Mouse (Mus musculus) intestine, postnatal 0 days (tissue): Measurements from ENCODE around the gene Cdc6. TPM values are rescaled to one million over a fixed set of nuclear protein-coding genes. Genes with fewer than 3 reads are reported as not detected.
A peak's percentile ranks its signal among the peaks of the same experiment; 100 is the strongest.

Source experiments
- ATAC-seq: fragments of 200-750 bp; cut with Nextera tagmentation; 2 replicates; pipeline ENCODE4 v1.8.0; 2017; ENCODE audit warnings: mild to moderate bottlenecking, moderate TSS enrichment, moderate library complexity
- H3K27ac ChIP-seq: fragments of 300-500 bp; sonication (generic); 2 replicates; pipeline ENCODE4 v1.5.1; 2014; ENCODE audit warnings: mild to moderate bottlenecking, low read depth, low read length, moderate library complexity
- H3K27me3 ChIP-seq: fragments of 300-500 bp; sonication (generic); replicated peaks from 2 replicates; pipeline ENCODE4 v1.6.1; 2014; ENCODE audit warnings: low read length, mixed read lengths; ENCODE audit not compliant: control insufficient read depth, insufficient read depth
- H3K36me3 ChIP-seq: fragments of 300-500 bp; sonication (generic); 2 replicates; pipeline ENCODE4 v1.6.1; 2014; ENCODE audit warnings: mild to moderate bottlenecking, moderate library complexity; ENCODE audit not compliant: control insufficient read depth, insufficient read depth
- H3K4me1 ChIP-seq: fragments of 300-500 bp; sonication (generic); replicated peaks from 2 replicates; pipeline ENCODE4 v1.6.1; 2014; ENCODE audit warnings: antibody characterized with exemption, low read length, mixed read lengths; ENCODE audit not compliant: control insufficient read depth, insufficient read depth
- H3K4me2 ChIP-seq: fragments of 300-500 bp; sonication (generic); replicated peaks from 2 replicates; pipeline ENCODE4 v1.6.1; 2014; ENCODE audit warnings: low read depth, mild to moderate bottlenecking, moderate library complexity
- H3K4me3 ChIP-seq: fragments of 300-500 bp; sonication (generic); 2 replicates; pipeline ENCODE4 v1.5.1; 2014; ENCODE audit warnings: low read depth, low read length
- H3K9ac ChIP-seq: fragments of 300-500 bp; sonication (generic); 2 replicates; pipeline ENCODE4 v1.6.1; 2014; ENCODE audit warnings: mild to moderate bottlenecking, low read depth, low read length
- H3K9me3 ChIP-seq: fragments of 300-500 bp; sonication (generic); 2 replicates; pipeline ENCODE4 v1.6.1; 2016; ENCODE audit warnings: mixed run types; ENCODE audit not compliant: control insufficient read depth
- CTCF ChIP-seq: sonication (generic); IDR thresholded peaks from 2 replicates; pipeline ENCODE4 v1.5.1; 2016; ENCODE audit warnings: low read depth, mild to moderate bottlenecking, control low read depth, antibody characterized with exemption, moderate library complexity
- whole genome bisulfite sequencing: fragments of 180-500 bp; shearing (Covaris S2); extraction: QIAGEN DNeasy Blood & Tissue Kit; methylation state at CpG from one replicate; pipeline ENCODE4 v1.1.7; 2014; 5-methylcytosine and 5-hydroxymethylcytosine counted together
- polyA plus RNA-seq: library from polyadenylated mRNA; unstranded; fragments of >200 nt; fragmentation: Nextera tagmentation; extraction: Ambion mirVana; gene quantifications from 2 replicates; pipeline ENCODE4 v1.2.1, GENCODE M21; 2015

Cdc6 gene
- polyA plus RNA-seq, 1 experiment from 2014 or later = 4.5 TPM

DNA sequence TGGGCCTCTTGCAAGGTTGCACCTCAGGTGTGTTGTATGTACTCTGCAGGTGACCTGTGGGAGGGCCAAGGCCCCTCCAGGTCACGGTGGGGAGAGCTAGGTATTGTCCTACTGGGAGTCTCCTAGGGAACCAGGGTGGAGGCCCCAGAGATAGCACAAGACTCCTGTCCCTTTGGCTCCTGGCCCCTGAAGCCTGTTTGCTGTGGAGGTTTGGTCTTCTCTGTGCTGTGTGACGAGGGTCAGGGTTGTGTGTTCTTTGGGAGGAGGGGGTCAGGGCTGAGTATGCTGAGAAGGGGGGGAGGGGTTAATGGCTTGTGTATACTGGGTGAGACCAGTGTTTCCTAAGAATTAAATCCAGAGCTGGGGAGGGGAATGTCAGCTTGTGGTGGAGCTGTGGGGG lies 45.8 kb downstream of the Cdc6 start:
- TF ChIP-seq CTCF = no peak
- H3K27ac ChIP-seq = peak overlapping the region; percentile 37; the same call in 1 of the 2 replicates
- no peak overlapping the region for H3K4me3 ChIP-seq
- peak overlapping the region; percentile 21; the same call in 1 of the 2 replicates for H3K4me2 ChIP-seq
- peaks cover 15% of the 10 kb centered on the region for H3K4me1 ChIP-seq
- no peaks in the 10 kb centered on the region for H3K27me3 ChIP-seq
- peaks cover 7% of the 10 kb centered on the region; the same call in 1 of the 2 replicates for H3K36me3 ChIP-seq
- H3K9me3 ChIP-seq = no peaks in the 10 kb centered on the region
- 15% methylated on average over 2 of the region's 2 CpGs for WGBS
- ATAC-seq = peak; percentile 37
- H3K9ac ChIP-seq = no peak overlapping the region

DNA sequence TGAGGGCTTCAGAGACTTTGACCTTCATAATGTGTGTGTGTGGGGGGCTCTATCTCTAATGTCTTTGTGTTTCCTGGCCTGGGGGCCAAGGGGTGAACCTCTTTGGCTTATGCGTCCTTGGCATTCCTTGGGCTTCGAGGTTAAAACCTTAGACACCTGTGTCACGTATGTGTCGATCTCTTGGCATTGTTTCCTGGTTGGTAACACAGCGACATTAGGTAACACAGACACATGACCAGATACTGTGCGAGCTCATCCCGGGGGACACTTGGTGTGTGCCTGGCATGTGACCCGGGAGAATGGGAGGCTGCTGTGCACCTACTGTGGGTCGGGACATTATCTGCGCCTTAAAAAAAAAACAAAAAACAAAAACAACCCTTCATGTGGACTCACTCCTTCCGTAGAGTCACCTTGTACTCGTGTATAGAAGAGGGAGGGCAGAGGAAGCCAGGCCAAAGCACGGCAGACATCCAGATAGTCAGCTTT lies 46.3 kb downstream of the Cdc6 start:
- H3K27ac ChIP-seq = peak overlapping the region; percentile 37; the same call in 1 of the 2 replicates
- no peaks in the 10 kb centered on the region for H3K9me3 ChIP-seq
- H3K4me2 ChIP-seq = peak overlapping the region; percentile 48
- no peak for TF ChIP-seq CTCF
- H3K4me3 ChIP-seq = no peak overlapping the region
- H3K9ac ChIP-seq = peak overlapping the region; percentile 34; the same call in 1 of the 2 replicates
- H3K4me1 ChIP-seq = peaks cover 13% of the 10 kb centered on the region
- 19% methylated on average over 13 of the region's 13 CpGs for WGBS
- ATAC-seq = no peak
- peaks cover 7% of the 10 kb centered on the region; the same call in 1 of the 2 replicates for H3K36me3 ChIP-seq
- no peaks in the 10 kb centered on the region for H3K27me3 ChIP-seq

DNA sequence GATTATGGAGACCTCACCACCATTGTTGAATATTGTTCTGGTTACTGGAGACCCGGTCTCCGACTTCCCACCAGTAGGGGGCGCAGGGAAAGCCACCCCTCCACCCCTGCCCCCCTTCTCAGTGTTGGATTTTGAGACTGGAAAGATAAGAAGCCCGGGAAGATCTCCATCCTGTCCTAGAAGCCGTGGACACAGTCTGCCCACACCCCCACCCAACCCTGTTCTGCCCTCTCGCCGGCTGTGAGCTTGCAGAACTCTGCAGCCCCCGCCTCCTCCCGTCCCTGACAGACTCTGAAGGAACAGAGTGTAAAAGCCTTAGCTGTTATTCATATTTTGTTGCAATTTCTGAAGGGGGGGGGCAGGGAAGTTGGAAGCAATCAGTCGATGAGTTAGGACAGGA lies 46.8 kb downstream of the Cdc6 start:
- Histone ChIP-seq H3K9me3 (no peaks in the 10 kb centered on the region), H3K36me3 (peaks cover 7% of the 10 kb centered on the region; the same call in 1 of the 2 replicates), H3K27me3 (no peaks in the 10 kb centered on the region), H3K4me2 (peak overlapping the region; percentile 48), H3K9ac (peak overlapping the region; percentile 34; the same call in 1 of the 2 replicates), H3K4me3 (no peak overlapping the region), H3K27ac (peak overlapping the region; percentile 37; the same call in 1 of the 2 replicates), H3K4me1 (peaks cover 13% of the 10 kb centered on the region)
- peak; percentile 76 for TF ChIP-seq CTCF
- peak; percentile 10; the same call in 1 of the 2 replicates for ATAC-seq
- WGBS = 12% methylated on average over 10 of the region's 10 CpGs

DNA sequence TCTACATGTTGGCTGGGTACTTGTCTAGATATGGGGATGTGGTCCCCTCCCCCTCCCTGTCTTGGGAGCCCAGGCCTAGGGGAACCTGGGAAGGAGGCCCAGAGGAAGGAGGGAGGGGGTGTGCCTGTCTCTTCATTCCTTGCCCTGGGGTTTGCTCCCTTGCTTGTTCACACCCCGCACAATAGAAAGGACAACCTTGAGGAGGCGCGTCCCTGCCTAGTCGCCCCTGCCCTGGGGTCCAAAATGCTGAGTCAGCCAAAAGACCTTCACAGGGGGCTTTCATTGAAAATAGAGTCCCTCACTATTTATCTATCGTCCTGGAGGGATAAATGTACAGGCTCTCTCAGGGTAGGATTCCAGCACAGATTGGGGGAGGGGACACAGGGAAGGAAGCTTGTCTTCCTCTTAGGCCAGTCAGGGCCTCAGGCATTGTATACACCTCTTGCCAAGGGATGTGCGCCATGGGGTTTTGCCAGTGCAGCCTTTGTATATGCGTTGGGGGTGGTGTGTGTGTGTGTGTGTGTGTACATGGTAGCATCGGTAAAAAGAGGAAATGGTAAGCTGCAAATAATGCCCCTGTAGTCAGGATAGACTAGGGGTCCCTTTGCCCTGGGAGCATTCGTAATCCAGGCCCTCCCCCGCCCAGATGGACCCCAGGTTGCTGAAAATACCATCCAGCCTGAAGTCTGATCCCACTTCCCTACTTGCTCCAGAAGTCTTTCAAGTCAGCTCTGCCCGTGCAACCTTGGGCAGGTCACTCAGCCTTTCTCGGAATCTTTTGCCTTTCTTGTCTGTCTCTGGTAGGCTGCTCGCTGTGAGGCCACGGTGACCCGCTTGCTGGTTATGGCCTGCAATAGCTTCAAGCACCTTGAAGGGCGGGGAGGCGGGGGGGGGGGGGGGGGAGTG lies 47.5 kb downstream of the Cdc6 start:
- Histone ChIP-seq H3K4me2 (peak overlapping the region; percentile 48), H3K4me3 (no peak overlapping the region), H3K4me1 (peaks cover 13% of the 10 kb centered on the region), H3K27ac (peak overlapping the region; percentile 50), H3K9ac (0 out of 2 replicates have a peak overlapping the region, but pooled peaks have one; percentile 22), H3K36me3 (peaks cover 5% of the 10 kb centered on the region; the same call in 1 of the 2 replicates), H3K9me3 (no peaks in the 10 kb centered on the region), H3K27me3 (no peaks in the 10 kb centered on the region)
- 30% methylated on average over 15 of the region's 17 CpGs for WGBS
- ATAC-seq = no peak
- no peak for TF ChIP-seq CTCF

DNA sequence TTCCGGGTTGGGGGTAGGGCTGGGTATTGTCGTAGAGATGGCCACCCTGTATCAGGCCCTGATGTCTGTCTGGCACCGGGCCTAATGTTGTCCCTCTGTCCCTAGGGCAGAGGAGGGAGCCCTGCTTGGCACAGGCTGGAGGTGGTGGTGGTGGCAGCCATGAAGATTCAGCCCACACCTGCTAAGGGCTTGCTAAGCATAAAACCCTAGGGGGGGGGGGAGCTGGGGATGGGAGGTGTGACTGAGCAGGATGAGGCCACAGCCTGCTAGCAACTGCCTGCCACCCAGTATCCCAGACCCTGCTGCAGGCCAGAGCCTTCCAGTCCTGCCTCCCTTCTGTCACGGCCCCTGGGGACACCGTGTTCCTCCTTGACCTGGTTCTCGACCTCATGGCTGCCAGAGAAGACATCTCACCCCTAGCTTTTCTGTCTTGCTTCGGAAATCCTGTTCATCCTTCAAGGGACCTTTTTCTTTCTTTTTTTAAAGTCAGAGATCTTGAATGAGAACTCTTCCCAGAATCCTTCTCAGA lies 48.2 kb downstream of the Cdc6 start:
- Histone ChIP-seq H3K4me3 (no peak overlapping the region), H3K27ac (0 out of 2 replicates have a peak overlapping the region, but pooled peaks have one; percentile 50)
- WGBS = 46% methylated on average over 7 of the region's 7 CpGs

DNA sequence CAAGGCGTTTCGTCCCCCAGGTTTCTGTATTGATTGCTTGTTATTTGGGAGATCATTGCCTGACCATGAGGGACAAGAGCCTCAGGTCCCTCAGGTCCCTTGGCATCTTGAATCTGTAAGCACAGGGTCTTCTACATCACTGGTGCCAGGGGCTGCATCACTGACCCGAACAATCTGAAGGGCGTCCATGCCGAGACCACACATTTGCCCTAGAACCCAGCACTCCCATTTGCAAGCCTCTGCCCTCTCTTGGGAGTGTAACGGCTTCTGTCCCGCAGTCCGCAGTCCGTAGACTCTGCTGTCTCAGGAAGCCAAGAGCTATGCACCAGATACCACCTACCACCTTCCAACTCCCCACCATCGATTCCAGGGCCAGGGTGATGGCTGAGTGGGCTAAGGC lies 48.7 kb downstream of the Cdc6 start:
- H3K4me2 ChIP-seq = no peak overlapping the region
- 63% methylated on average over 10 of the region's 10 CpGs for WGBS
- no peak for TF ChIP-seq CTCF
- no peak overlapping the region for H3K27ac ChIP-seq
- no peaks in the 10 kb centered on the region; the same call in 1 of the 2 replicates for H3K36me3 ChIP-seq
- H3K4me3 ChIP-seq = no peak overlapping the region
- H3K27me3 ChIP-seq = no peaks in the 10 kb centered on the region
- peaks cover 13% of the 10 kb centered on the region for H3K4me1 ChIP-seq
- H3K9ac ChIP-seq = no peak overlapping the region
- ATAC-seq = no peak
- no peaks in the 10 kb centered on the region for H3K9me3 ChIP-seq

More for the DNA sequence above, 48.2 kb downstream of the Cdc6 start:
- peaks cover 13% of the 10 kb centered on the region for H3K4me1 ChIP-seq
- peaks cover 4% of the 10 kb centered on the region; the same call in 1 of the 2 replicates for H3K36me3 ChIP-seq
- no peak overlapping the region for H3K4me2 ChIP-seq
- TF ChIP-seq CTCF = no peak
- no peak overlapping the region for H3K9ac ChIP-seq
- no peaks in the 10 kb centered on the region for H3K9me3 ChIP-seq
- ATAC-seq = no peak
- no peaks in the 10 kb centered on the region for H3K27me3 ChIP-seq
